Mouse (Mus musculus) midbrain, embryonic 16.5 days (tissue): ENCODE measurements around the gene March4. TPM values are rescaled to one million over a fixed set of nuclear protein-coding genes. Genes with fewer than 3 reads are reported as not detected.
A peak's percentile ranks its signal among the peaks of the same experiment; 100 is the strongest.

Source experiments
- ATAC-seq: fragments of 200-750 bp; cut with Nextera tagmentation; 2 replicates; pipeline ENCODE4 v1.8.0; 2017; ENCODE audit warnings: moderate TSS enrichment
- H3K27ac ChIP-seq: fragments of 300-500 bp; sonication (generic); 2 replicates; pipeline ENCODE4 v1.5.1; 2014; ENCODE audit warnings: mild to moderate bottlenecking, low read length, mixed read lengths
- H3K27me3 ChIP-seq: fragments of 300-500 bp; sonication (generic); 2 replicates; pipeline ENCODE4 v1.6.1; 2014; ENCODE audit warnings: low read depth, low read length, mixed read lengths; ENCODE audit not compliant: control insufficient read depth, insufficient read depth
- H3K36me3 ChIP-seq: fragments of 300-500 bp; sonication (generic); 2 replicates; pipeline ENCODE4 v1.6.1; 2014; ENCODE audit warnings: mild to moderate bottlenecking, low read length, moderate library complexity, mixed read lengths; ENCODE audit not compliant: control insufficient read depth, insufficient read depth
- H3K4me1 ChIP-seq: fragments of 300-500 bp; sonication (generic); 2 replicates; pipeline ENCODE4 v1.6.1; 2014; ENCODE audit warnings: mild to moderate bottlenecking, low read length, mixed read lengths; ENCODE audit not compliant: control insufficient read depth, insufficient read depth
- H3K4me2 ChIP-seq: fragments of 300-500 bp; sonication (generic); 2 replicates; pipeline ENCODE4 v1.6.1; 2014; ENCODE audit warnings: mild to moderate bottlenecking, low read length, mixed read lengths
- H3K4me3 ChIP-seq: fragments of 300-500 bp; sonication (generic); 2 replicates; pipeline ENCODE4 v1.5.1; 2014; ENCODE audit warnings: low read depth, mild to moderate bottlenecking, low read length, moderate library complexity, mixed read lengths
- H3K9ac ChIP-seq: fragments of 300-500 bp; sonication (generic); 2 replicates; pipeline ENCODE4 v1.6.1; 2014; ENCODE audit warnings: low read depth, low read length, mixed read lengths
- H3K9me3 ChIP-seq: fragments of 300-500 bp; sonication (generic); replicated peaks from 2 replicates; pipeline ENCODE4 v1.6.1; 2014; ENCODE audit warnings: mild to moderate bottlenecking, low read length, mixed read lengths; ENCODE audit not compliant: control insufficient read depth, poor library complexity, severe bottlenecking
- WGBS: fragments of 180-500 bp; shearing (Covaris S2); extraction: QIAGEN DNeasy Blood & Tissue Kit; methylation state at CpG from one replicate; pipeline ENCODE4 v1.1.7; 2014; 5-methylcytosine and 5-hydroxymethylcytosine counted together
- polyA plus RNA-seq: library from polyadenylated mRNA; unstranded; fragments of >200 nt; fragmentation: Nextera tagmentation; extraction: Ambion mirVana; gene quantifications from 2 replicates; pipeline ENCODE4 v1.2.1, GENCODE M21; 2015

The March4 gene
- polyA plus RNA-seq, 1 experiment from 2014 or later: 8.0 TPM

DNA sequence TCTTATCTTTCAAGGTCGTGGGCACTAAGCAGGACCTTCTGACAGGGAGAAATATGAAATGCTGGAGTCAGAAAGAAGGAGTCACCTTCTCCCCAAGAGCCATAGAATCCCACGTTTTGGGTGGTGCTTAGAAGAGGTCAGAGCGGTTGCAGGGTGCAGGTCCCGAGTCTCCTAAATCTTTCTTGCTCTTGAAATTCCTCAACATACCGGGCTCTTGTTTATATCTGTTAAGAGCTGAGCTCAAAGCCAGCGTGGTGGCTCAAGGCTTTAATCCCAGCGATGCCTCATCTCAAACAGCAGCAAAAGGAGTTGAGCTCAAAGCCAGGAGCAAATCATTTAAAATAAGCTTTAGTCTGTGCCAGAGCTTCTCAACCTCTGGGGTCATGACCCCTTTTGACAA, 37.9 kb upstream of the March4 start:
- Histone ChIP-seq H3K4me1 (peaks cover 16% of the 10 kb centered on the region), H3K27me3 (no peaks in the 10 kb centered on the region), H3K27ac (no peak overlapping the region), H3K9me3 (no peaks in the 10 kb centered on the region), H3K9ac (no peak overlapping the region), H3K4me2 (no peak overlapping the region), H3K36me3 (no peaks in the 10 kb centered on the region), H3K4me3 (no peak overlapping the region)
- no peak for ATAC-seq
- WGBS: 59% methylated on average over 7 of the region's 7 CpGs

DNA sequence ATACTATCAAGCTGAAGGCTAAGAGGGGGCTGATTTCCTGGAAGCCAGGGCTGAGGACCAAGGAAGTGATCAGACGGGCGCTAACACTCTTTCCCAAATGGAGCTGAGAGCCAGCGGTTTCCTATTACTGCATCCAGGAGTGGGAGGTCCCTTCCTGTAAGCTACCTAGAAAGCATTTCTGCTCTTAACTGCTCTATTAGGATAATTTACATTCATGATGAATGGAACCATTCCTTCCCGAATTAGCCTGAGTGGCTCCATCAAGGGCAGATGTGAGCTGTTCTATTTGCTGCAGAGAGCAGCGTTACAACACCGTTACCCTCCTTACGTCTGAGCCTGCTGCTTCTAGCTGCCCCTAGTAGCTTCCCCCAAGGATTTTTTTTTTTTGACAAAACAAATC, 37.3 kb upstream of the March4 start:
- H3K4me3 ChIP-seq: no peak overlapping the region
- peaks cover 16% of the 10 kb centered on the region for H3K4me1 ChIP-seq
- ATAC-seq: no peak
- H3K9ac ChIP-seq: no peak overlapping the region
- no peak overlapping the region for H3K4me2 ChIP-seq
- H3K27ac ChIP-seq: no peak overlapping the region
- H3K27me3 ChIP-seq: no peaks in the 10 kb centered on the region
- H3K9me3 ChIP-seq: no peaks in the 10 kb centered on the region
- whole genome bisulfite sequencing: 73% methylated on average over 7 of the region's 7 CpGs
- H3K36me3 ChIP-seq: no peaks in the 10 kb centered on the region

GRCm38 (mm10) chr1:72568725-72569124, 32.0 kb upstream of the March4 start:
- Histone ChIP-seq H3K9ac (no peak overlapping the region), H3K27me3 (no peaks in the 10 kb centered on the region), H3K4me3 (no peak overlapping the region), H3K36me3 (no peaks in the 10 kb centered on the region), H3K9me3 (no peaks in the 10 kb centered on the region), H3K4me2 (no peak overlapping the region), H3K27ac (no peak overlapping the region), H3K4me1 (no peaks in the 10 kb centered on the region)
- no peak for ATAC-seq
- 94% methylated on average over 8 of the region's 8 CpGs for WGBS

DNA sequence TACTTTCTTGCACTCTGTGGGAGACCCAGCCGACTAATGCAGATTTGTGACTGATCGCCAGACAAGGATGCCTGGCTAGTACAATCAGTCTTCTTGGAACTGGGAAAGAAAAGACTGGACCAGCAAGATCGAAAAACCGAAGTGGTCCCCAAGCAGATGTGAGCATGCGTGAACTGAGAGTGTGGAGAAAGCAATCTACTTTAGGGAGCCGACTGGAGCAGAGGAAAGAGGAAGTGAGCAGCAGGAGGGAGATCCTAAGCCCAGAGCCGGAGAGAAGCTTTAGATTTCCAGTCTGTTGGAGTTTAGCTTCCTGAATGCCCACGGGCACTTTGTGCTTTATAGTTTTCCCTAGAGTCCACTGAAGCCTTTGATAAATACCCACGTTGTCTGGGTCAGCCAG, 30.3 kb upstream of the March4 start:
- 0 out of 2 replicates have a peak, but pooled peaks have one; percentile 25 for ATAC-seq
- Histone ChIP-seq H3K4me3 (peak overlapping the region; percentile 25), H3K9ac (0 out of 2 replicates have a peak overlapping the region, but pooled peaks have one; percentile 15), H3K27me3 (no peaks in the 10 kb centered on the region), H3K4me2 (peak overlapping the region; percentile 45), H3K27ac (0 out of 2 replicates have a peak overlapping the region, but pooled peaks have one; percentile 12), H3K9me3 (no peaks in the 10 kb centered on the region), H3K4me1 (no peaks in the 10 kb centered on the region), H3K36me3 (no peaks in the 10 kb centered on the region)
- 23% methylated on average over 9 of the region's 9 CpGs for WGBS

DNA sequence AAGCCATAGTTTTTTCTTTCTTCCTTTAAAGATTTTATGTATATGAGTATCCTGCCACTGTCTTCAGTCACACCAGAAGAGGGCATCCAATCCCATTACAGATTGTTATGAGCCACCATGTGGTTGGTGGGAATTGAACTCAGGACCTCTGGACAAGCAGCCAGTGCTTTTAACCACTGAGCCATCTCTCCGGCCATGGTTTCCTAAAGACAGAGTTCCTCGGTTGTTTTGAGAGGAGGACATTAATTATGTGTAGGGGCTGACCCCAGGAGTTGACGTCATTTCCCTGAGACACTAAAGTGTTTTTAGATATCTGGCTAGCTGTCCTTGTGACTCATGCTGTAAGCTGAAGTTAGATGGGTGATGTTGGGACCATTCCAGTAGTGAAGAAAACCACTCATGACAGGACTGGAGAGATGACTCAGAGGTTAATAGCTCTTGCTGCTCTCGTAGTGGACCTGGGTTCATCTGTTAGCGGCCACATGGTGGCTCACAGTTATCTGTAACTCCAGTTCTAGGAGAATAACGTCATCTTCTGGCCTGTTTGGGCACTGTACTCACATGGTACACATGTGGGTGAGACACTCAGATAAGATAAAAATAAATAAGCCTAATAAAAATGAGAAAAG, 27.7 kb upstream of the March4 start:
- no peak overlapping the region for H3K4me2 ChIP-seq
- H3K36me3 ChIP-seq: no peaks in the 10 kb centered on the region
- no peak overlapping the region for H3K27ac ChIP-seq
- no peaks in the 10 kb centered on the region for H3K27me3 ChIP-seq
- H3K4me1 ChIP-seq: no peaks in the 10 kb centered on the region
- no peak overlapping the region for H3K4me3 ChIP-seq
- 88% methylated on average over 6 of the region's 6 CpGs for WGBS
- H3K9ac ChIP-seq: no peak overlapping the region
- ATAC-seq: no peak
- no peaks in the 10 kb centered on the region for H3K9me3 ChIP-seq

- Histone ChIP-seq H3K9me3 (no peaks in the 10 kb centered on the region), H3K4me2 (no peak overlapping the region), H3K4me1 (no peaks in the 10 kb centered on the region), H3K27ac (no peak overlapping the region), H3K27me3 (no peaks in the 10 kb centered on the region), H3K36me3 (no peaks in the 10 kb centered on the region), H3K9ac (no peak overlapping the region), H3K4me3 (no peak overlapping the region)
- WGBS: 70% methylated on average over 2 of the region's 2 CpGs
- ATAC-seq: no peak
Observed at GRCm38 (mm10) chr1:72558625-72559024, 21.9 kb upstream of the March4 start.

GRCm38 (mm10) chr1:72556471-72556870, 19.7 kb upstream of the March4 start:
- Histone ChIP-seq H3K9ac (no peak overlapping the region), H3K9me3 (no peaks in the 10 kb centered on the region), H3K4me2 (no peak overlapping the region), H3K4me1 (no peaks in the 10 kb centered on the region), H3K36me3 (no peaks in the 10 kb centered on the region), H3K4me3 (no peak overlapping the region), H3K27ac (no peak overlapping the region), H3K27me3 (no peaks in the 10 kb centered on the region)
- no peak for ATAC-seq
- WGBS: 90% methylated on average over 3 of the region's 3 CpGs

GRCm38 (mm10) chr1:72550317-72550716, 13.6 kb upstream of the March4 start:
- no peak for ATAC-seq
- no peak overlapping the region for H3K4me3 ChIP-seq
- H3K4me2 ChIP-seq: no peak overlapping the region
- H3K36me3 ChIP-seq: no peaks in the 10 kb centered on the region
- H3K27ac ChIP-seq: no peak overlapping the region
- no peak overlapping the region for H3K9ac ChIP-seq
- H3K27me3 ChIP-seq: no peaks in the 10 kb centered on the region
- WGBS: 93% methylated on average over 2 of the region's 2 CpGs
- H3K9me3 ChIP-seq: no peaks in the 10 kb centered on the region
- H3K4me1 ChIP-seq: no peaks in the 10 kb centered on the region

DNA sequence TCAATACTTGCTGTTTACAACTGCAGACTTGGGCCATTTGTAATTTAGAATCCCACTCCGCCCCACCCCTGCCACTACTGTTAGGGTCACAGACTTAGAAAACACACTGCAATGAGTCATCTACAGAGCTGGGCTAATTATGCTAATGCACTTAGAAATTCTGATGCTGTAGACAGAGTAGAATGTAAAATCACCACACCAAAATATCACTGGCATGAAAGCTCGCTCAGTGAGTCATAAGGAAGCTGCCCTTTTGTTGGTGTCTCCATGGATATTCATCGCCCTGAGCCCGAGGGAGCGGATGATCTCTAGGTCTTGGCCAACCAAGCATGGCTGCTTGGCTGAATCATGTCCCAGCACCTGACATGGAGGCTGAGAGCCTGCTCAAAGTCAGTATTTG, 1.5 kb upstream of the March4 start:
- Histone ChIP-seq H3K9me3 (no peaks in the 10 kb centered on the region), H3K4me1 (peaks cover 25% of the 10 kb centered on the region), H3K36me3 (no peaks in the 10 kb centered on the region), H3K4me2 (no peak overlapping the region), H3K4me3 (no peak overlapping the region), H3K9ac (no peak overlapping the region), H3K27me3 (no peaks in the 10 kb centered on the region), H3K27ac (no peak overlapping the region)
- WGBS: 66% methylated on average over 5 of the region's 5 CpGs
- ATAC-seq: no peak
